Mouse (Mus musculus) CH12F3 (cell line): ENCODE data around the gene Rab4b.

Experiments
- in situ Hi-C: fragments of 300-500 bp; cut with MboI; formaldehyde crosslinking; loops from 2 replicates; pipeline ENCODE4 v1.14.3; 2020; ENCODE audit warnings: low sequenced_read_pairs

Rab4b gene

GRCm38 (mm10) chr7:27185986-27186385 is 7.3 kb upstream of the Rab4b start:
- in situ Hi-C loops: no loop called here

DNA sequence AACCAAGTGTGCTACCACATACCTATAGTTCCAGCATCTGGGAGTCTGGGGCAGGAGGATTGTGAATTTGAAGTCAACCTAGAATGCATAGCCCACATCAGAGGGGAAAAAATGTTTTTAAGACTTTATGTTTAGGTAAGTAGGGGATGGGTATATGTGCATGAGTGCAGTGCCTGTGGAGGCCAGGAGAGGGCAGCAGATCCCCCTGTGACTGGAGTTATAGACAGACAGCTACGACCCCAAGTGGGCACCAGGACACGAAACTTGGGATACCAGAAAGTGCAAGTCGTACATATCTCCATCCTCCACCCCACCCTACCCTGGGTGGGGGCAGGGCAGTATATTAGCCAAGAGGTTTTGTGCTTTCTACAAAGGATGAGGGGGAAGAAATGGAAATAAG is 6.3 kb upstream of the Rab4b start:
- in situ Hi-C loops: no loop called here

- in situ Hi-C loops: no loop called here
Observed at GRCm38 (mm10) chr7:27182498-27182897, 3.8 kb upstream of the Rab4b start.

GRCm38 (mm10) chr7:27180837-27181695 is 2.4 kb upstream of the Rab4b start, which contains the start of the genes Gm21983 and Mia:
TSS of gene Gm21983 (minus strand) at chr7:27181086.
TSS of gene Mia (minus strand) at chr7:27181157.
- in situ Hi-C loops: no loop called here

- in situ Hi-C loops: no loop called here
Observed at GRCm38 (mm10) chr7:27180036-27180435, 1.3 kb upstream of the Rab4b start.

- in situ Hi-C loops: no loop called here
Observed at GRCm38 (mm10) chr7:27179217-27179918, 672 bp upstream of the Rab4b start.

DNA sequence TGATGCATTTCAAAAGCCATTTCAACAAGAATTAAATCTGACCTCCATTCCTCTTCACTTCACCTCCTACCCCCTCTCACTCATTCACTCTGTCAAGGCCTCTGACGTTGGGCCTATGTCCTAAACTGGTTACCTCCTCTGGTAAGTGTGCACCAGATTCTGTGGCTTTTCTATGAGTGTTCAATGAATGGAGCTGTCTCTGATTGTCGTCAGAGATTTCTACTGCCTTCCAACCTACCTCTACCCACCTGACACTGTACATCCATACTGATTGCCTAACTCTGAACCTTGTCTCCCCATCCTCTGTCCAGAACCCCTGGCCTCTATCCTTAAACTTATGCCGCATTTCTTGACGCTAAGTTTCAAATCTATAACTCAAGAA is 763 bp downstream of the Rab4b start:
- in situ Hi-C loops: no loop called here

DNA sequence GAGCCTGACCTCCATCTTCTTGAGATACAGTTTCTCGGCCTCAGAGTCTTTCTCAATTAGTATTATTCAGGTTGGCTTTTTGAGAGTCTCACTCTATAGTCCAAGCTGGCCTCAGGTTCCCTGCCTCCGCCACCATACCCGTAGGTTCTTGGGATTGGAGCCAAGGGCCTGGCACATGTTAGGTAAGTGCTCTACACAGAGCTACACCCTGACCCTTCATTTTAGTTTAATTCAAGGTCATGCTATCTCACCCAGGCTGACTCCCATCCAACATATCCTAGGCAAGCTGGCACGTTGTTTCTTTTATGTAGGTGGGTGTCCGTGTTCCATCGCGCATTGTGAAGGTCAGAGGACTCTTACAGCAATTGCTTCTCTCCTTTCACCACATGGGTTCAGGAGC is 3.8 kb downstream of the Rab4b start:
- in situ Hi-C loops: no loop called here

- in situ Hi-C loops: no loop called here
Observed at GRCm38 (mm10) chr7:27174496-27174895, 4.2 kb downstream of the Rab4b start.

- in situ Hi-C loops: no loop called here
Observed at GRCm38 (mm10) chr7:27170981-27171380, 7.7 kb downstream of the Rab4b start.

GRCm38 (mm10) chr7:27168371-27168770 is 10.3 kb downstream of the Rab4b start:
- in situ Hi-C loops: no loop called here

GRCm38 (mm10) chr7:27167475-27168094 is 11.1 kb downstream of the Rab4b start:
- in situ Hi-C loops: no loop called here

DNA sequence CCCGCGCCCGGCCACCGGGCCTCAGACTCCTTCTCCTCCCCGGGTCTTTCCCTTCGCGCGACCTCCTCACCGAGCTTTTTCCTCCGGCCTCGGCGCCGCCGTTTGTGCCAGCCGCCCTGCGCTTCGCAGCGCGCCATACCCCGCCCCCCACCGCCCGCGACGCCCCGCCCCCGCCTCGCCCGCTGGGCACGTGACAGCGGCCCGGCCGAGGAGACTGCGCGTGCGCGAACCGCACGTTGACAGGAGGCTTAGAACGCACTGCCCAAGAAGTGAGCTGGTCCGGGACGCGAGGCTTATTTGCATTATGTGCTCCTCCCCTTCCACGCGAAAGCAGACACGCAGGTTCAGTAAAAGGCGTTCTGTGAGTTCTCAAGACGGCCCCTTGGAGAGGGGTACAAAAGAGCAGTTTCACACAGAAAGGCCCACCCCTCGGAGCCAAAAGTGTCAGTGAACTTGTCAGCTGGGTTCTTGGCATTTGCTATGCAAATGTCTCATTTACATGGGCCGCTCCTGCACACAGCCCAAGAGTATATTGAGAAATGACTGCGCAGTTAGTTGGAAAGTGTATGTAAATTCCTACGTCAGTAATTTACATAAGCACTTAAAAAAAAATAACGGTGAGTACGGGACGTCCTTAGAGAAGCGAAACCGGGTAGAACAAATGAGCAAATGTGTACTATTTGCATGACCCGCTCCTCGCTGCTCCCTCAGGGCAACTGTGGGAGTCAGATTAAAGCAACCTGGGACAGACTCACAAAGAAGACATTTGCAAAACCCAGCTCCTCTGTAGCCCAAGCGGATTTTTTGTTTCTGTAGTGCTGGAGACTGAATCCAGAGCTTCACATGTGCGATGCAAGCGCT is 11.9 kb downstream of the Rab4b start, which contains the start of gene Egln2:
TSS of gene Egln2 (minus strand) at position 189 of the 861 bp plus-strand sequence.
- in situ Hi-C loops: no loop called here

- in situ Hi-C loops: no loop called here
Observed at GRCm38 (mm10) chr7:27166229-27166613, 12.5 kb downstream of the Rab4b start.

DNA sequence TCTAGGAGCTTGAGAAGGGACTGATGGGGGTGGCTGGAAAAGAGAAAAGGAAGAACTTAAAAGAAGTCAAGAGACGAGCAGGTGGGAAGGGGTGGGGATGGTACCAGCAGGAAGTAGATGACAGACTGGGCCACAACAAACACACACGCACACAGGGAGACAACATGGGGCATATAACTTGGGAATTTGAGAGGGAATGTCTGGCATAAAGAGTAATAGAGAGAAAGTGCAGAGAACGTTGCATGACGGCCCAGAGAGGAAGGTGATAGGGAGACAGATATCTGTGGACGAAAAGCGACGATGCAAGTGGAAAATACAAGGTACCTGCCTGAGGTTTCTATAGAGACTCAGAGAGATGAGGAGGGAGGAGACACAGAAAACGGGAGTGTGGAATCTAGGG is 13.0 kb downstream of the Rab4b start:
- in situ Hi-C loops: no loop called here

GRCm38 (mm10) chr7:27165007-27165655 is 13.6 kb downstream of the Rab4b start:
- in situ Hi-C loops: no loop called here

GRCm38 (mm10) chr7:27164112-27164947 is 14.4 kb downstream of the Rab4b start:
- in situ Hi-C loops: no loop called here

- in situ Hi-C loops: no loop called here
Observed at GRCm38 (mm10) chr7:27163450-27163805, 15.3 kb downstream of the Rab4b start.

- in situ Hi-C loops: no loop called here
Observed at GRCm38 (mm10) chr7:27162780-27163449, 15.8 kb downstream of the Rab4b start.
